Mouse (Mus musculus) liver, postnatal 0 days (tissue): ENCODE results near the gene Cfb. TPM values are rescaled to one million over a fixed set of nuclear protein-coding genes. Genes with fewer than 3 reads are reported as not detected.

ENCODE experiments used
- ATAC-seq: fragments of 200-750 bp; cut with Nextera tagmentation; 2 replicates; pipeline ENCODE4 v1.8.0; 2017; ENCODE audit warnings: mild to moderate bottlenecking, moderate library complexity
- DNase-seq: peaks from one replicate; pipeline ENCODE4 v3.0.0-alpha.2; 2016
- H3K27ac ChIP-seq: fragments of 300-500 bp; sonication (generic); 2 replicates; pipeline ENCODE4 v1.5.1; 2014; ENCODE audit warnings: antibody characterized with exemption, moderate library complexity, mild to moderate bottlenecking, low read depth
- H3K27me3 ChIP-seq: fragments of 300-500 bp; sonication (generic); 2 replicates; pipeline ENCODE4 v1.6.1; 2014; ENCODE audit warnings: low read length, control low read depth, mixed read lengths; ENCODE audit not compliant: insufficient read depth
- H3K36me3 ChIP-seq: fragments of 300-500 bp; sonication (generic); replicated peaks from 2 replicates; pipeline ENCODE4 v1.6.1; 2014; ENCODE audit warnings: mild to moderate bottlenecking, control low read depth, low read length, moderate library complexity, mixed read lengths; ENCODE audit not compliant: insufficient read depth
- H3K4me1 ChIP-seq: fragments of 300-500 bp; sonication (generic); 2 replicates; pipeline ENCODE4 v1.6.1; 2014; ENCODE audit warnings: antibody characterized with exemption, mild to moderate bottlenecking, control low read depth; ENCODE audit not compliant: insufficient read depth
- H3K4me2 ChIP-seq: fragments of 300-500 bp; sonication (generic); 2 replicates; pipeline ENCODE4 v1.6.1; 2014; ENCODE audit warnings: low read depth, mild to moderate bottlenecking, low read length, moderate library complexity, mixed read lengths
- H3K4me3 ChIP-seq: fragments of 300-500 bp; sonication (generic); 2 replicates; pipeline ENCODE4 v1.5.1; 2014; ENCODE audit warnings: low read depth, low read length
- H3K9ac ChIP-seq: fragments of 300-500 bp; sonication (generic); replicated peaks from 2 replicates; pipeline ENCODE4 v1.6.1; 2014; ENCODE audit warnings: mild to moderate bottlenecking, moderate library complexity
- H3K9me3 ChIP-seq: fragments of 300-500 bp; sonication (generic); 2 replicates; pipeline ENCODE4 v1.6.1; 2016; ENCODE audit warnings: mild to moderate bottlenecking, control low read depth, low read length, mixed read lengths
- CTCF ChIP-seq: sonication (generic); IDR thresholded peaks from 2 replicates; pipeline ENCODE4 v1.5.1; 2016; ENCODE audit warnings: antibody characterized with exemption, low read depth
- EP300 ChIP-seq: IDR thresholded peaks from 2 replicates; pipeline ENCODE4 v1.6.1; 2016; ENCODE audit warnings: antibody characterized with exemption, low read depth, mild to moderate bottlenecking
- WGBS: fragments of 180-500 bp; shearing (Covaris S2); extraction: QIAGEN DNeasy Blood & Tissue Kit; methylation state at CpG from one replicate; pipeline ENCODE4 v1.1.7; 2014; ENCODE audit not compliant: insufficient replicate concordance; 5-methylcytosine and 5-hydroxymethylcytosine counted together
- microRNA-seq: library from miRNA; unstranded; fragments of <30 nt; microRNA quantifications from one replicate; pipeline ENCODE4, GENCODE M21; 2016
- polyA plus RNA-seq: library from polyadenylated mRNA; unstranded; fragments of >200 nt; fragmentation: Nextera tagmentation; extraction: Ambion mirVana; gene quantifications from 2 replicates; pipeline ENCODE4 v1.2.1, GENCODE M21; 2015

Cfb gene
- polyA plus RNA-seq, 1 experiment from 2014 or later: 847 TPM

DNA sequence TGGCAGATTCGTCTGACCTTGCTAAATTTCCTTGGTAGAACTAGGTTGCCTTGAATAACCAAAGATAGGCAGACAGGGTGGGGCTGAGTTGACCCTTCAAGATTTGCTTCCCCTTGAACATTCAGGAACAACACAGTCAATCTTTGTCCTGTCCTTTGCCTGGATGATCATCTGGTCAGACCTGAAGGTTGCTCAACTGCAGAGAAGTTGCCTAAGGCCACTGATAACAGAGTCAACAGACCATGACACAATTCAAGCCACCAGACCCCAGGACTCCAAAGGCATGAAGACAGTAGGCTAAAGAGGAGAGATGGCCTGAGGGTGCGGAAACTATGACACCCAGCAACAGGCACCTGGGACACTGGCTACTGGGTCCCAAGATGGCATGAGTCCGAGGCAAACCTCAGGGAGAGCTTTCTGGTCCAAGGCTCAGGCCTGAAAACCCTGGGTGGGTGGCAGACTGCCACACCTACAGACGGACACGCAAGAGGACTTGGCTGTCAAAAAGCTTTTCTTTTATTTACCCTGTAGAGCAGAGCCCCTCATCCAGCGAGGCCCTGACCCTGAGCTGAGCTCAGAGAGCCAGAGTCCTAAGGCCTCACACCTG, 53.6 kb downstream of the Cfb start:
- peak overlapping the region; percentile 89 for H3K27ac ChIP-seq
- ATAC-seq: peak; percentile 83

DNA sequence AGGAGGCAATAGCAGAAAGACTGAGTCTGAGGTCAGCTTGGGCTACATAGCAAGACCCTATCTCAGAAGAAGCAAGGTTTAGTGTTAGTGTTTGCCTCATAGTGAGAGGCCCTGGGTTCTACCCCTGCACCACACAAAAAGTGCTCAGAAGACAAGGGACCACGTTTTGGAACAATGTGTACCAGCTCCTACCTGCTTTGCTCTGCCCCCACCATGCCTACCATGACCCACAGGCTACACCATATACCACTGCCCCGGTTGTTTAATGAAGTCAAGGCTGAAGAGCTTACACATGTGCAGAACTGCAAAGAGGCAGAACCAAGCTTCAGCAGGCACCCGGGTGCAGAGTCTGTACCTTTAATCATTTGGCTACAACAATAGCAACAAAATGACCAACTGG, 55.1 kb downstream of the Cfb start:
- ATAC-seq (no peak), DNase-seq (no peak)
- no peak for TF ChIP-seq EP300
- no peak for TF ChIP-seq CTCF
- Histone ChIP-seq H3K27ac (no peak overlapping the region), H3K36me3 (no peaks in the 10 kb centered on the region), H3K9ac (no peak overlapping the region), H3K9me3 (no peaks in the 10 kb centered on the region), H3K4me2 (no peak overlapping the region), H3K27me3 (no peaks in the 10 kb centered on the region), H3K4me3 (no peak overlapping the region), H3K4me1 (peaks cover 8% of the 10 kb centered on the region; the same call in 1 of the 2 replicates)
- WGBS: 64% methylated on average over 3 of the region's 3 CpGs

More for the DNA sequence above, 53.6 kb downstream of the Cfb start:
- no peak for TF ChIP-seq CTCF
- peak; percentile 75; the same call in 1 of the 2 replicates for TF ChIP-seq EP300
- Histone ChIP-seq H3K36me3 (no peaks in the 10 kb centered on the region), H3K4me2 (peak overlapping the region; percentile 42; the same call in 1 of the 2 replicates), H3K27me3 (no peaks in the 10 kb centered on the region), H3K9ac (no peak overlapping the region), H3K4me3 (no peak overlapping the region), H3K9me3 (no peaks in the 10 kb centered on the region), H3K4me1 (peaks cover 8% of the 10 kb centered on the region; the same call in 1 of the 2 replicates)
- peak; percentile 55 for DNase-seq
- WGBS: 50% methylated on average over 6 of the region's 6 CpGs

Small RNA genes lying within 50 kb of the gene (microRNA-seq; reads per million reads assigned to microRNA genes)
- not detected for gene Mir6970
- 3.2 reads per million for gene Mir6971
- 4.9 reads per million, percentile 7 among the genes with 10 or more reads in this experiment for gene Mir6972

Other genes with a start within 250 kb of the Cfb start
- 0.46 and 0.66 TPM in 2 replicates for gene Egfl8, start 246.5 kb downstream of the Cfb start, polyA plus RNA-seq
- gene Ppt2, start 234.0 kb downstream of the Cfb start, polyA plus RNA-seq: 19.3 and 19.8 TPM in 2 replicates
- 0.05 TPM in 1 of 2 replicates, not detected in the other for gene Prrt1, start 233.0 kb downstream of the Cfb start, polyA plus RNA-seq
- 5.6 and 5.8 TPM in 2 replicates for gene Fkbpl, start 217.8 kb downstream of the Cfb start, polyA plus RNA-seq
- gene Atf6b, start 215.4 kb downstream of the Cfb start, polyA plus RNA-seq: 12.9 and 13.0 TPM in 2 replicates
- 0.36 TPM in 2 replicates for gene Tnxb, start 192.0 kb downstream of the Cfb start, polyA plus RNA-seq
- gene C4b, start 118.6 kb downstream of the Cfb start, polyA plus RNA-seq: 151 and 198 TPM in 2 replicates
- not detected in 2 replicates for gene Cyp21a1, start 58.0 kb downstream of the Cfb start, polyA plus RNA-seq
- gene Stk19, start 25.6 kb downstream of the Cfb start, polyA plus RNA-seq: 12.6 and 13.1 TPM in 2 replicates
- 17.6 and 19.2 TPM in 2 replicates for gene Dxo, start 25.5 kb downstream of the Cfb start, polyA plus RNA-seq
- gene Skiv2l, start 12.3 kb downstream of the Cfb start, polyA plus RNA-seq: 14.1 and 15.4 TPM in 2 replicates
- gene Nelfe, start 12.1 kb downstream of the Cfb start, polyA plus RNA-seq: 26.1 and 26.5 TPM in 2 replicates
- 0.33 and 0.46 TPM in 2 replicates for gene Zbtb12, start 17.0 kb upstream of the Cfb start, polyA plus RNA-seq
- gene Gm20547, start 19.5 kb upstream of the Cfb start, polyA plus RNA-seq: 0.25 TPM in 1 of 2 replicates, not detected in the other
- 35.7 and 37.3 TPM in 2 replicates for gene C2, start 35.7 kb upstream of the Cfb start, polyA plus RNA-seq
- 11.1 TPM in 2 replicates for gene Ehmt2, start 36.0 kb upstream of the Cfb start, polyA plus RNA-seq
- 3.5 and 3.6 TPM in 2 replicates for gene Slc44a4, start 51.9 kb upstream of the Cfb start, polyA plus RNA-seq
- gene Neu1, start 68.7 kb upstream of the Cfb start, polyA plus RNA-seq: 35.6 and 40.3 TPM in 2 replicates
- gene Hspa1b, start 96.7 kb upstream of the Cfb start, polyA plus RNA-seq: 0.06 and 0.12 TPM in 2 replicates
- gene Gm20481, start 107.4 kb upstream of the Cfb start, polyA plus RNA-seq: 0.28 TPM in 1 of 2 replicates, not detected in the other
- gene Hspa1a, start 109.6 kb upstream of the Cfb start, polyA plus RNA-seq: 0.46 and 0.59 TPM in 2 replicates
- 0.18 TPM in 1 of 2 replicates, not detected in the other for gene Hspa1l, start 110.2 kb upstream of the Cfb start, polyA plus RNA-seq
- 69.8 and 76.7 TPM in 2 replicates for gene Lsm2, start 119.3 kb upstream of the Cfb start, polyA plus RNA-seq
- 38.0 and 43.8 TPM in 2 replicates for gene Vars, start 138.5 kb upstream of the Cfb start, polyA plus RNA-seq
- gene Vwa7, start 154.1 kb upstream of the Cfb start, polyA plus RNA-seq: 0.09 and 0.12 TPM in 2 replicates
- 3.3 and 4.1 TPM in 2 replicates for gene Sapcd1, start 165.5 kb upstream of the Cfb start, polyA plus RNA-seq
- 3.8 and 4.2 TPM in 2 replicates for gene Msh5, start 184.2 kb upstream of the Cfb start, polyA plus RNA-seq
- 98.6 and 102 TPM in 2 replicates for gene Clic1, start 187.4 kb upstream of the Cfb start, polyA plus RNA-seq
- gene Ddah2, start 196.5 kb upstream of the Cfb start, polyA plus RNA-seq: 15.8 and 17.2 TPM in 2 replicates
- 0.32 and 0.49 TPM in 2 replicates for gene Ly6g6c, start 202.9 kb upstream of the Cfb start, polyA plus RNA-seq
- 6.5 and 7.1 TPM in 2 replicates for gene Mpig6b, start 203.7 kb upstream of the Cfb start, polyA plus RNA-seq
- gene Ly6g6e, start 214.4 kb upstream of the Cfb start, polyA plus RNA-seq: 0.19 TPM in 1 of 2 replicates, not detected in the other
- 0.54 and 0.60 TPM in 2 replicates for gene Ly6g6d, start 215.5 kb upstream of the Cfb start, polyA plus RNA-seq
- gene Ly6g6f, start 223.1 kb upstream of the Cfb start, polyA plus RNA-seq: 4.0 and 5.3 TPM in 2 replicates
- gene Abhd16a, start 226.7 kb upstream of the Cfb start, polyA plus RNA-seq: 47.3 and 49.3 TPM in 2 replicates
- not detected in 2 replicates for gene Ly6g5c, start 245.8 kb upstream of the Cfb start, polyA plus RNA-seq